Mouse (Mus musculus) heart, embryonic 12.5 days (tissue): ENCODE measurements around the gene Pard3b. TPM values are rescaled to one million over a fixed set of nuclear protein-coding genes. Genes with fewer than 3 reads are reported as not detected.
"Not testable (repeated sequence)": the region's sequence is repeated elsewhere in the genome, so short reads cannot be mapped to it uniquely, and the experiment has no call there.

Source experiments
- ATAC-seq: fragments of 200-750 bp; cut with Nextera tagmentation; 2 replicates; pipeline ENCODE4 v1.8.0; 2017; ENCODE audit warnings: moderate TSS enrichment, moderate library complexity; ENCODE audit not compliant: insufficient number of reproducible peaks, low FRiP score
- H3K27ac ChIP-seq: fragments of 300-500 bp; sonication (generic); 2 replicates; pipeline ENCODE4 v1.5.1; 2016; ENCODE audit warnings: mild to moderate bottlenecking, moderate library complexity; ENCODE audit not compliant: poor library complexity, severe bottlenecking
- H3K27me3 ChIP-seq: fragments of 300-500 bp; sonication (generic); replicated peaks from 2 replicates; pipeline ENCODE4 v1.6.1; 2016; ENCODE audit warnings: mild to moderate bottlenecking, moderate library complexity
- H3K36me3 ChIP-seq: fragments of 300-500 bp; sonication (generic); 2 replicates; pipeline ENCODE4 v1.6.1; 2016; ENCODE audit warnings: mild to moderate bottlenecking, moderate library complexity
- H3K4me1 ChIP-seq: fragments of 300-500 bp; sonication (generic); replicated peaks from 2 replicates; pipeline ENCODE4 v1.6.1; 2016; ENCODE audit warnings: mild to moderate bottlenecking
- H3K4me2 ChIP-seq: fragments of 300-500 bp; sonication (generic); 2 replicates; pipeline ENCODE4 v1.6.1; 2016; ENCODE audit warnings: mild to moderate bottlenecking, moderate library complexity
- H3K4me3 ChIP-seq: fragments of 300-500 bp; sonication (generic); 2 replicates; pipeline ENCODE4 v1.5.1; 2016; ENCODE audit warnings: mild to moderate bottlenecking
- H3K9ac ChIP-seq: fragments of 300-500 bp; sonication (generic); 2 replicates; pipeline ENCODE4 v1.6.1; 2016; ENCODE audit warnings: mild to moderate bottlenecking, moderate library complexity
- H3K9me3 ChIP-seq: fragments of 300-500 bp; sonication (generic); replicated peaks from 2 replicates; pipeline ENCODE4 v1.6.1; 2016; ENCODE audit warnings: mild to moderate bottlenecking, moderate library complexity
- WGBS: fragments of 180-500 bp; shearing (Covaris S2); methylation state at CpG from one replicate; pipeline ENCODE4 v1.1.7; 2016; 5-methylcytosine and 5-hydroxymethylcytosine counted together
- polyA plus RNA-seq: library from polyadenylated mRNA; unstranded; fragments of >200 nt; fragmentation: Nextera tagmentation; extraction: Ambion mirVana; gene quantifications from 2 replicates; pipeline ENCODE4 v1.2.1, GENCODE M21; 2016

Pard3b gene
- polyA plus RNA-seq, 1 experiment from 2014 or later, result 16.0 TPM

DNA sequence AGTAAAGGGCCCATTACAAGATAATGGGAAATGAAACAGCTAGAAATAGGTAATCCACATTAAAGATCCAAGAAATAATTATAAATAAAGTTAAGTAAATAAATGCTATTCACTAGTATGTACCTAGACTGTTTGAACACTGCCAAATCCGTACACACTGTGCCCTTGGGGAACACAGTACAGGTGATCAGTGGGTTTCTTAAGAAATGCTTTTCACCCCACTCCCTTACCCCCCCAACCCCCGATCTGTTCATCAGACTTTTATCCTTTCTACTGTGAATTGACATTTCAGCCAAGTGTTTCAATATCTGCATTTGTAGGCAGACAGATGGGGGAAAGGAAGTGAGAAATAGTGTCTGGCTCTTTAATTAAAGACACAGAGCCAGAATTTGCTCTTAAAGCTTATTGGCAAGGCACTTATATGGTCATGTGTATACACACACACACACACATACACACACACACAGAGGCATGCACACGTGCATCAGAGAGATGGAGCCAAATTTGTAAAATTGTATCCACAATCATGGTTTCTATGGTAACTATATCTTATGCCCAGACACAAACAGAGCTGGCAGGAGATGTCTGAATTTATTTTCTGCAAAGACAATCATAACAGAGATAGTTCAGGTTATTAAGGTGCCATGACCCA lies 938.4 kb downstream of the Pard3b start:
- H3K4me1 ChIP-seq, result peaks cover 13% of the 10 kb centered on the region
- H3K4me3 ChIP-seq, result no peak overlapping the region
- no peak overlapping the region for H3K4me2 ChIP-seq
- no peak overlapping the region for H3K9ac ChIP-seq
- H3K9me3 ChIP-seq, result no peaks in the 10 kb centered on the region
- no peak for ATAC-seq
- 68% methylated on average over 3 of the region's 3 CpGs for WGBS
- H3K27me3 ChIP-seq, result no peaks in the 10 kb centered on the region
- H3K36me3 ChIP-seq, result no peaks in the 10 kb centered on the region
- no peak overlapping the region for H3K27ac ChIP-seq

DNA sequence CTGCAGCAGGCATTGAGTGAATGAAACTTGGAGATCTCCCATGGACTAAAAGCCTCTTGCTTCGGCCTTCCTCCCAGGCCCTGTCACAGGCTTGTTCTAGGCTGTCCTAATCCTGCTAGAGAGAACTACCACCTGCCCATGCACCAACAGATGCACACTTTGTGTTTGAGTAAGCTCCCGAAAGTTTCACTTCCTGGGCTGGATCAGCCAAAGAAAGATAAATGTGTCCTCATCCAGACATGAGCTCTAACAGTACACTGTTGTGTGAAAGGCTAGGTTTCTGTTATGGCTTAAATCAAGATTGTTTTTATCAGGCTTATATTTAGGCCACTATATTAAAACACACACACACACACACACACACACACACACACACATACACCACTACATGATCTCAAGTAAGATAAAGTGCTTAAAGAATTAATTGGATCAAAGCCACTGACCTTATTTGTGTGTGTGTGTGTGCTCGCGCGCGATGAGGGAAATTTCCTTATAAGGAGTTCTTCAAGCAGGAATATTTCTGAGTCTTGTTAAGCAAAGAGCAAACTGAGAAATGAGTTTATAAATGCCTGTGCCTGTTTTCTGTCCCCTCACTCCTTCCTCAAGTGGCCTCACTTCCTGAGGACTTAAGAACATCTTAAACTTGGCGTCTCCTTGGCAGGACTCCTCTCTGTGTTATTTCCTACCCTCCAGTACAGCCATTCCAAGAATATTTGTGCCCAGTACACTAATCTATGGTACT lies 940.6 kb downstream of the Pard3b start:
- Histone ChIP-seq H3K36me3 (no peaks in the 10 kb centered on the region), H3K4me2 (no peak overlapping the region), H3K9me3 (no peaks in the 10 kb centered on the region), H3K4me3 (no peak overlapping the region), H3K9ac (no peak overlapping the region), H3K4me1 (peaks cover 13% of the 10 kb centered on the region), H3K27me3 (no peaks in the 10 kb centered on the region), H3K27ac (no peak overlapping the region)
- ATAC-seq, result no peak
- 54% methylated on average over 7 of the region's 7 CpGs for WGBS

DNA sequence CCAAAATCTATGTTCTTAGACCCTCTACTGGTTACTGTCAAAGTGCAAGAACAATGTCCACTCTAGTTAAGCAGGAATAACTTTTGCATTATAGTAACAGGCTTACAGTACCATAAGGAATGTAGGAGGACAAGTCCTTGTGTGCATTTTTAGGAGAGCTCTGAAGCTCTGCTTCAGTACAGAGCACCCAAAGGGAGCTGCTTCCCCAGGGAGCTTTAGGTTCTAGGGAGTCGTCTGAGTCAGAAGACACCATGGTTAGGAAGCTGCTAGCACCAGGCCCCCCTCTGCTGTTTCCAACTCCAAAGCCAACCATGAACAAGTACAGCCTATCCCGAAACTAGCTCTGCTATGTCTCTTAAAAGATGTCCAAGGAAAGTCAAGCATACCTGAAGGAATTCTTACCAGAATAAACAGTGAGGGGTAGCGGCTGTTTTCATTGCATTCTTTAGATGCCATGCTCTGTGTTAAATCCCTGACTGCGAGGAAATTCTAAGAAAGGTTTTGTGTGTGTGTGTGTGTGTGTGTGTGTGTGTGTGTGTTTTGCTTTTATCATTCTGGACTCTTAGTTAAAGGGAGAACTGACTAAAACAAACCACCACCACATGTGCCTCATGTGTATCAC lies 941.8 kb downstream of the Pard3b start:
- 40% methylated on average over 4 of the region's 4 CpGs for WGBS
- H3K27ac ChIP-seq, result no peak overlapping the region
- no peak overlapping the region for H3K9ac ChIP-seq
- no peaks in the 10 kb centered on the region for H3K9me3 ChIP-seq
- no peak overlapping the region for H3K4me2 ChIP-seq
- no peaks in the 10 kb centered on the region for H3K27me3 ChIP-seq
- H3K4me3 ChIP-seq, result no peak overlapping the region
- H3K36me3 ChIP-seq, result no peaks in the 10 kb centered on the region
- H3K4me1 ChIP-seq, result peaks cover 13% of the 10 kb centered on the region
- ATAC-seq, result no peak

DNA sequence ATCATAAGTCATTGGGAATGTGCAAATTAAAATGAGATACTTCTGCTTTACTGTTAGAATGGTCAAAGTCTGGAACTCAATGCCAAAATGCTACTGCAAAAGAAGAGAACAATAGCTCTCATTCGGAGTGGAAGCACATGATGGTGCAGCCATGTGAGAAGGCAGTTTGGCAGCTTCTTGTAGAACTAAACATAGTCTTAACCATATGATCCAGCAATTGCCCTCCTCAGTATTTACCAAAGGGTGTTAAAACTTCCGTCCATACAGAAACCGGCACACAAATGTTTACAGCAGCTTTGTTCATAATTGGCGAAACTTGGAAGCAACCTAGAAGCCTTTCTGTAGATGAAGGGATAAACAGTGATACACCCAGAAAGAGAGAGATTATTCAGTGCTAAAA lies 943.9 kb downstream of the Pard3b start:
- no peak for ATAC-seq
- H3K36me3 ChIP-seq, result no peaks in the 10 kb centered on the region
- H3K4me1 ChIP-seq, result peaks cover 13% of the 10 kb centered on the region
- no peaks in the 10 kb centered on the region for H3K9me3 ChIP-seq
- no peak overlapping the region for H3K9ac ChIP-seq
- H3K27ac ChIP-seq, result no peak overlapping the region
- H3K27me3 ChIP-seq, result no peaks in the 10 kb centered on the region
- no peak overlapping the region for H3K4me2 ChIP-seq
- 86% methylated on average over 4 of the region's 4 CpGs for WGBS
- H3K4me3 ChIP-seq, result no peak overlapping the region

DNA sequence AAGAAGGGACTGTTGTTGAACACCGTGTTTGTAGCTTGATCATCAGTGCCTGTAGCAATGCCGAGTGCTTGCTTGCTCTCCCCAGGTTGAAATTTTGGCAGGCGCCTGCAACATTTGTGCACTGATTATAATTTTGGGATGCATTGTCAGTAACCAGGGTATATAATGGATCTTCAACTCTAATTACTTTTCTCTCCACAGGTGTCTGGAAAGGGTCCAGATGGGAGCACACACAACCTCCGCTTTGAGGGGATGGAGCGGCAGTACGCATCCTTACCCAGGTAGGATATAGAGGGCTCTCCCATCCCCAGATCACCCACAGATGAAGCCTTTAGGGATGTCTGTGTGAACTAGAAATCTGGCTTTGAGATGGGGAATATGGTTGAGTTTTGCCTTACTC lies 948.9 kb downstream of the Pard3b start:
- H3K36me3 ChIP-seq, result no peaks in the 10 kb centered on the region
- H3K9me3 ChIP-seq, result no peaks in the 10 kb centered on the region
- ATAC-seq, result no peak
- H3K4me3 ChIP-seq, result no peak overlapping the region
- no peak overlapping the region for H3K9ac ChIP-seq
- H3K27me3 ChIP-seq, result no peaks in the 10 kb centered on the region
- no peak overlapping the region for H3K27ac ChIP-seq
- WGBS, result 92% methylated on average over 6 of the region's 6 CpGs
- no peak overlapping the region for H3K4me2 ChIP-seq
- H3K4me1 ChIP-seq, result peaks cover 9% of the 10 kb centered on the region

DNA sequence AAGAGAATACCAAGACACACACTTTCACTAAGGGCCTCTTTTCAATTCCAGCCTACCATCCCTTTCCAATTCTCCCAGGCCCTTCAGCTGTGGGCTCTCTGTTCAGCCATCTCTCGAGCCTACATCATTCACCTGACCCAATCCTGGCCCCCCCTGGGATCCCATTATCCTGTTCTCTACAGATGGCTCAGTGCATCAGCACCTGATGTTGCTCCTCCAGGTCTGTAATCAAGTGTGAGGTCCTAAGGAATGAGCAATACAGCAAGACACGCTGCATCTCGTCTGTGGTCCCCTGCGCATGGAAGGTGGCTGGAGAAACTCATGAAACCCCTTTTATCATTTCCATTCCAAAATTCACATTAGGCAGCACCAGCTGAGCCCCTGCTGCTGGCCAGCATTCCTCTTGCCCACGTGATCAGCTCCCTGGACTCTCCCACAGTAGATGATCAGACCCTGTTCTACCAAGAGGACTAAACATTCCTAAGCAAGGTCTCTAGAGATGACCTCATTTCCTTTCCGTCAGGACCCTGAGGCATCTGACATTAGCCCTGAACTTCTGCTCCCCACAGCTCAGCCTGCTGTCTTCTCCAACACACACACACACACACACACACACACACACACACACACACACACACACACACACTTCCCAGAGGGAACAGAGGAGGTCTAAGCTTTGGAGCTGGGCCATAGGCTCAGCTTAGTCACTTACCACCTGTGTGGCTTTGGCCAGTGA lies 952.8 kb downstream of the Pard3b start:
- Histone ChIP-seq H3K27me3 (no peaks in the 10 kb centered on the region), H3K36me3 (no peaks in the 10 kb centered on the region), H3K4me1 (peaks cover 9% of the 10 kb centered on the region), H3K4me3 (no peak overlapping the region), H3K9me3 (no peaks in the 10 kb centered on the region), H3K4me2 (no peak overlapping the region), H3K9ac (no peak overlapping the region), H3K27ac (no peak overlapping the region)
- WGBS, result 50% methylated on average over 6 of the region's 6 CpGs
- ATAC-seq, result peak; percentile 59; the same call in 1 of the 2 replicates

DNA sequence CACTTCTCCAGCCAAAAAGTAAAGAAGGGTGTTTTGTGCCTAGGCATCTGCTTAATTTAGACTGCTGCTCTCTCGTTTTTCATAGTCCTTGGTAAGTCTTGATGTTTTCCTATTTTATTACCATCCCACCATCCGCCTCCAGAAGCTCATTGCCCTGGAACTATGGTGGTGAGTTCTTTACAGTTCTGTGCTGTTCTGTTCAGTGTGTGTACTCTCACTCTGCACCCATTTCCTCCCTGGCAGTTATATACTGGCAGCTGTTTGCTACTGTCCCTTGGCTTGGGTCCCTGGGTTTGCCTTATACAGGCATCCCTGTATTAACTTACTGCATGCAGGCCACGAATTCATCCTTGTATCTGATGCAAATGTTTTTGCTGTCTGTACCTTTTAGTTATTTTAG lies 956.8 kb downstream of the Pard3b start:
- no peak for ATAC-seq
- no peak overlapping the region for H3K27ac ChIP-seq

DNA sequence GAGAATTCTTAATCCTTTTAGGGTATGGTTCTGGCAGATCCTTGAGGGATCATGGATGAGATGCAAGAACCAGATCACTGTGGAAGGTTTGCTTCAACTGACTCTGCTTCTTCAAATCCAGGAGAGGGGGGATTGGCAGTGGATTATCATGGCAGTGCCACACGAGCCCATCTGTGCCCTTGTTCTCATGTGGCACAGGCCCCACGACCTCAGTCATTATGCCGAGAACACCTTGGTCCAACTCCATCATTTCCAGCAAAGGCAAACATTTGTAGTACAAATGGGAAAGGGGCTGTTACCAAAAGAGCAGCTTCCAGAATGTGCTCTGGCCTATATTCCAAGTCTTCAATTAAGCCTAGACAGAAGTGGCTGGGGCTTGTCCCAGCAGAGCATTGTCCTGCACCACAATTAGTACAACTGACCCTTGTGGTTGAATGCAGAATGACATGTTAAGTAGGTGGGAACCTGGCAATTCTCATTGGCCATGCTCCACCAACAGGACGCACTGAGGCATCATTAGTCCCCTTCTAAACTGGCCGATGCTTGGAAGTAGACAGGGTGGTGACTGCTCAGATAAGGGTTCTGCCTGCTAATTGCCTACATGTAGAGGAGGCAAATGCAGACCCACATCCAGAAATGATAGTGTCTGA lies 959.3 kb downstream of the Pard3b start:
- WGBS, result 60% methylated on average over 5 of the region's 5 CpGs
- no peak overlapping the region for H3K4me3 ChIP-seq
- ATAC-seq, result no peak
- H3K27me3 ChIP-seq, result no peaks in the 10 kb centered on the region
- H3K4me1 ChIP-seq, result peaks cover 10% of the 10 kb centered on the region; the same call in 1 of the 2 replicates
- no peak overlapping the region for H3K9ac ChIP-seq
- no peak overlapping the region for H3K4me2 ChIP-seq
- no peaks in the 10 kb centered on the region for H3K9me3 ChIP-seq
- no peak overlapping the region for H3K27ac ChIP-seq
- no peaks in the 10 kb centered on the region for H3K36me3 ChIP-seq

More for the DNA sequence above, 956.8 kb downstream of the Pard3b start:
- Histone ChIP-seq H3K36me3 (no peaks in the 10 kb centered on the region), H3K4me2 (no peak overlapping the region), H3K27me3 (no peaks in the 10 kb centered on the region), H3K9me3 (no peaks in the 10 kb centered on the region), H3K4me1 (peaks cover 19% of the 10 kb centered on the region), H3K9ac (no peak overlapping the region), H3K4me3 (no peak overlapping the region)
- 60% methylated on average over 3 of the region's 3 CpGs for WGBS

DNA sequence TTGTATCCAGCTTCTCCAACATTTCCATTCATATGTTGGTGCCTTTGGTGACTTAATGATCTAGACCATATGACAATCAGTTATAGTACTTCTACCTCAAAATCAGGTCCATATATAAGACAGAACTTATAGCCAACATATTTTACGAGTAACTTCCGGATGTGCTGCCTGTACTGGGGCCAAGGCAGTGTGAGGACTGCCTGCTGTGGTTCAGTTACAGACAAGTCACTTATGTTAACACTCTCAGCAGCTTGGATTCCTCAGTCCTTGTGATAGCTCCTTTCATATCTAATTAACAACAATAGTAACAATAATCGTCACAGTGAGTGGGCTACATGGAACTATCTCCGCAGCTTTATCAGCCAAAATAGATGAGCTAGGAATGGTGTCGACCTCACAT lies 959.9 kb downstream of the Pard3b start:
- H3K4me2 ChIP-seq, result no peak overlapping the region
- peaks cover 10% of the 10 kb centered on the region; the same call in 1 of the 2 replicates for H3K4me1 ChIP-seq
- no peaks in the 10 kb centered on the region for H3K9me3 ChIP-seq
- ATAC-seq, result no peak
- H3K27ac ChIP-seq, result no peak overlapping the region
- H3K36me3 ChIP-seq, result no peaks in the 10 kb centered on the region
- H3K9ac ChIP-seq, result no peak overlapping the region
- H3K27me3 ChIP-seq, result no peaks in the 10 kb centered on the region
- 44% methylated on average over 5 of the region's 5 CpGs for WGBS
- no peak overlapping the region for H3K4me3 ChIP-seq

DNA sequence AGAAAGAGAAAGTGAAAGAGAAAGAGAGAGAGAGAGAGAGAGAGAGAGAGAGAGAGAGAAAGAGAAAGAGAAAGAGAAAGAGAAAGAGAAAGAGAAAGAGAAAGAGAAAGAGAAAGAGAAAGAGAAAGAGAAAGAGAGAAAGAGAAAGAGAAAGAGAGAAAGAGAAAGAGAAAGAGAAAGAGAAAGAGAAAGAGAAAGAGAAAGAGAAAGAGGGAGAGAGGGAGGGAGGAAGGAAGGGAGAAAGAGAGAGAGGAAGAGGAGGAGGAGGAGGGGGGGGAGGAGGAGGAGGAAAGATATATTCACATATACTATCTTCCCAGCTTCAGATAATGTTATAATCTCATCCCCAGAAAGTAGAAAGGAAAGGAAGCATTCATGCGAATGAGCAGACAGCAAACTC lies 966.0 kb downstream of the Pard3b start:
- WGBS, result 75% methylated on average over 1 of the region's 1 CpGs

More for the DNA sequence above, 966.0 kb downstream of the Pard3b start:
- not testable (repeated sequence) for H3K4me1 ChIP-seq, H3K4me3 ChIP-seq, ATAC-seq, H3K4me2 ChIP-seq, H3K27ac ChIP-seq, H3K9ac ChIP-seq, H3K36me3 ChIP-seq, H3K9me3 ChIP-seq, H3K27me3 ChIP-seq
